Mouse (Mus musculus) heart, embryonic 11.5 days (tissue): ENCODE results near the gene Tat. TPM values are rescaled to one million over a fixed set of nuclear protein-coding genes. Genes with fewer than 3 reads are reported as not detected.

ENCODE experiments used
- ATAC-seq: fragments of 200-750 bp; cut with Nextera tagmentation; replicated peaks from 2 replicates; pipeline ENCODE4 v1.8.0; 2017; ENCODE audit warnings: moderate library complexity; ENCODE audit not compliant: insufficient number of reproducible peaks, low FRiP score, low TSS enrichment
- H3K27ac ChIP-seq: fragments of 300-500 bp; sonication (generic); 2 replicates; pipeline ENCODE4 v1.5.1; 2014; ENCODE audit warnings: mild to moderate bottlenecking, low read depth, low read length
- H3K27me3 ChIP-seq: fragments of 300-500 bp; sonication (generic); 2 replicates; pipeline ENCODE4 v1.6.1; 2014; ENCODE audit warnings: mild to moderate bottlenecking, low read length, mixed read lengths; ENCODE audit not compliant: control insufficient read depth, insufficient read depth
- H3K36me3 ChIP-seq: fragments of 300-500 bp; sonication (generic); 2 replicates; pipeline ENCODE4 v1.6.1; 2014; ENCODE audit warnings: mild to moderate bottlenecking, low read length, moderate library complexity, mixed read lengths; ENCODE audit not compliant: control insufficient read depth, insufficient read depth
- H3K4me1 ChIP-seq: fragments of 300-500 bp; sonication (generic); 2 replicates; pipeline ENCODE4 v1.6.1; 2014; ENCODE audit warnings: low read length; ENCODE audit not compliant: control insufficient read depth, insufficient read depth
- H3K4me2 ChIP-seq: fragments of 300-500 bp; sonication (generic); 2 replicates; pipeline ENCODE4 v1.6.1; 2014; ENCODE audit warnings: mild to moderate bottlenecking, moderate library complexity
- H3K4me3 ChIP-seq: fragments of 300-500 bp; sonication (generic); 2 replicates; pipeline ENCODE4 v1.5.1; 2014; ENCODE audit warnings: low read depth, low read length
- H3K9ac ChIP-seq: fragments of 300-500 bp; sonication (generic); 2 replicates; pipeline ENCODE4 v1.6.1; 2014; ENCODE audit warnings: mild to moderate bottlenecking, low read depth, low read length, moderate library complexity
- H3K9me3 ChIP-seq: fragments of 300-500 bp; sonication (generic); replicated peaks from 2 replicates; pipeline ENCODE4 v1.6.1; 2016; ENCODE audit warnings: low read length; ENCODE audit not compliant: control insufficient read depth
- WGBS: fragments of 180-500 bp; shearing (Covaris S2); extraction: QIAGEN DNeasy Blood & Tissue Kit; methylation state at CpG from one replicate; pipeline ENCODE4 v1.1.7; 2014; ENCODE audit not compliant: insufficient replicate concordance; 5-methylcytosine and 5-hydroxymethylcytosine counted together
- polyA plus RNA-seq: library from polyadenylated mRNA; unstranded; fragments of >200 nt; fragmentation: Nextera tagmentation; extraction: Ambion mirVana; gene quantifications from 2 replicates; pipeline ENCODE4 v1.2.1, GENCODE M21; 2014

The Tat gene
- polyA plus RNA-seq, 1 experiment from 2014 or later: not detected

GRCm38 (mm10) chr8:109992166-109992565 lies 1.9 kb downstream of the Tat start:
- no peak overlapping the region for H3K9ac ChIP-seq
- WGBS: 81% methylated on average over 5 of the region's 5 CpGs
- H3K9me3 ChIP-seq: no peaks in the 10 kb centered on the region
- no peak for ATAC-seq
- H3K27ac ChIP-seq: no peak overlapping the region
- no peaks in the 10 kb centered on the region for H3K27me3 ChIP-seq
- no peak overlapping the region for H3K4me2 ChIP-seq
- H3K4me3 ChIP-seq: no peak overlapping the region
- H3K36me3 ChIP-seq: no peaks in the 10 kb centered on the region
- H3K4me1 ChIP-seq: no peaks in the 10 kb centered on the region

- no peak overlapping the region for H3K9ac ChIP-seq
- no peak overlapping the region for H3K4me3 ChIP-seq
- WGBS: 74% methylated on average over 1 of the region's 1 CpGs
- ATAC-seq: no peak
- H3K4me1 ChIP-seq: no peaks in the 10 kb centered on the region
- no peak overlapping the region for H3K27ac ChIP-seq
- no peaks in the 10 kb centered on the region for H3K27me3 ChIP-seq
- H3K9me3 ChIP-seq: no peaks in the 10 kb centered on the region
- no peaks in the 10 kb centered on the region for H3K36me3 ChIP-seq
- no peak overlapping the region for H3K4me2 ChIP-seq
Measured at GRCm38 (mm10) chr8:109992951-109993350, 2.7 kb downstream of the Tat start.

GRCm38 (mm10) chr8:109997381-109997780 lies 7.1 kb downstream of the Tat start:
- no peaks in the 10 kb centered on the region for H3K9me3 ChIP-seq
- H3K4me3 ChIP-seq: no peak overlapping the region
- H3K36me3 ChIP-seq: no peaks in the 10 kb centered on the region
- H3K9ac ChIP-seq: no peak overlapping the region
- H3K4me1 ChIP-seq: no peaks in the 10 kb centered on the region
- no peak overlapping the region for H3K4me2 ChIP-seq
- no peaks in the 10 kb centered on the region for H3K27me3 ChIP-seq
- no peak overlapping the region for H3K27ac ChIP-seq
- WGBS: 84% methylated on average over 9 of the region's 9 CpGs
- ATAC-seq: no peak

DNA sequence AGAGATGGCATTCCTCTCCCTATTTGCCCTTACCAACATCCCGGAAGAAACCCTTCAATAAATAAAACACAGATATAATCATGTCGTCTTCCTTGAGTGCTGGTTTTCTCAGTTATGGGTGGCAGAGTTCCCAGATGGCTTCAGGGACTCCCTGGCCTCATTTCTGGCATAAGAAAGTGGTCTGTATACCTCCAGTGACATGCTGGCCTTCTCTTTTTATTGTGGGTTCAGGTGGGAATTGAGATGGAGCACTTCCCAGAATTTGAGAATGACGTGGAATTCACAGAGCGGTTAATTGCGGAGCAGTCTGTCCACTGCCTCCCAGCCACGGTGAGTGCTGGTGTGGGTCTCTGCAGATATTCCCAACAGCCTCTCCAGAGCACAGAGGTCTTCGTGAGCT lies 7.8 kb downstream of the Tat start:
- ATAC-seq: no peak
- 69% methylated on average over 7 of the region's 7 CpGs for WGBS

DNA sequence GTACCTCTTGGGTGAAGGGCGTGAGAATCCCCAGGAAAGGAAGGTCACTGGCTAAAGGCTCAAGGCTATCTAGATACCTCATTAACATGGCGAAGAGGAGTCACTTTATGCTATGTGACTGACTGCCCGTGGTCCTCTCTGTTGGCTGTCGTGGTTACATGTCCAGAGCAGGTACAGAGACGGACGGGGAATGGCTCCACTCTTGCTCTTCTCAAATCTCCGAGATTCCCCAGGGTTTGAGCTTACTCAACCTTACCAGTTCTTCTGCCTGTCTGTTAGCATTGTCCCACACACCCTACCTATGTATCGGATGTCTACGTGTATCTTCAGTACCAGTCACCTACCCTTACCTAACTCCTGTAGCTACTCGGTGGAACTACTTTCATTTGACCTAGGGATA lies 9.7 kb downstream of the Tat start:
- 77% methylated on average over 10 of the region's 10 CpGs for WGBS
- Histone ChIP-seq H3K27me3 (no peaks in the 10 kb centered on the region), H3K4me3 (no peak overlapping the region), H3K4me2 (no peak overlapping the region), H3K9me3 (no peaks in the 10 kb centered on the region), H3K4me1 (no peaks in the 10 kb centered on the region), H3K9ac (no peak overlapping the region), H3K36me3 (no peaks in the 10 kb centered on the region), H3K27ac (no peak overlapping the region)
- ATAC-seq: no peak

More for the DNA sequence above, 7.8 kb downstream of the Tat start:
- Histone ChIP-seq H3K4me2 (no peak overlapping the region), H3K36me3 (no peaks in the 10 kb centered on the region), H3K4me3 (no peak overlapping the region), H3K9ac (no peak overlapping the region), H3K27ac (no peak overlapping the region), H3K4me1 (no peaks in the 10 kb centered on the region), H3K9me3 (no peaks in the 10 kb centered on the region), H3K27me3 (no peaks in the 10 kb centered on the region)

GRCm38 (mm10) chr8:110002953-110003352 lies 12.7 kb downstream of the Tat start:
- no peaks in the 10 kb centered on the region for H3K36me3 ChIP-seq
- H3K9ac ChIP-seq: no peak overlapping the region

DNA sequence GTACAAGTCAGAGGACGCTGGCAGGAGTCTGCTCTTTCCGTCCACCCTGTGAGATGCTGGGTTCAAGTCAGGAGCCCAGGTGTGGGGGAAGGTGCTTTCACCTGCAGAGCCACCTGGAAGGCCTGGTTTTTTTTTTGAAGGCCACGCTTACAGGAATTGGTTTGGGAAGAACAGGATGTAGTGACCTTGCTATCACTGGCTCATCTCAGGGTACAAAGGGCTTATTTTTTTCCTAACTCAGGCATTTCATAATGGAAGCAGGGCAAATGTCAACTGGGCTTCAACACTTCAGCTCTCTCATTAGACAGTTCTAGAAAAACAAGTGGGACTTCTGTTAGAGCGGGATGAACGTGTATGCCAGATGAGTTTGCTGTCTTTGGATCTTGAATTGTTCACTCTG lies 14.1 kb downstream of the Tat start:
- Histone ChIP-seq H3K27ac (no peak overlapping the region), H3K27me3 (no peaks in the 10 kb centered on the region), H3K4me2 (no peak overlapping the region), H3K36me3 (no peaks in the 10 kb centered on the region), H3K4me1 (no peaks in the 10 kb centered on the region), H3K4me3 (no peak overlapping the region), H3K9me3 (no peaks in the 10 kb centered on the region), H3K9ac (no peak overlapping the region)
- WGBS: 77% methylated on average over 5 of the region's 5 CpGs
- ATAC-seq: no peak

More at GRCm38 (mm10) chr8:110002953-110003352, 12.7 kb downstream of the Tat start:
- H3K4me3 ChIP-seq: no peak overlapping the region
- no peaks in the 10 kb centered on the region for H3K27me3 ChIP-seq
- H3K9me3 ChIP-seq: no peaks in the 10 kb centered on the region
- no peak overlapping the region for H3K4me2 ChIP-seq
- no peak overlapping the region for H3K27ac ChIP-seq
- no peaks in the 10 kb centered on the region for H3K4me1 ChIP-seq
- WGBS: 29% methylated on average over 9 of the region's 9 CpGs
- ATAC-seq: no peak

DNA sequence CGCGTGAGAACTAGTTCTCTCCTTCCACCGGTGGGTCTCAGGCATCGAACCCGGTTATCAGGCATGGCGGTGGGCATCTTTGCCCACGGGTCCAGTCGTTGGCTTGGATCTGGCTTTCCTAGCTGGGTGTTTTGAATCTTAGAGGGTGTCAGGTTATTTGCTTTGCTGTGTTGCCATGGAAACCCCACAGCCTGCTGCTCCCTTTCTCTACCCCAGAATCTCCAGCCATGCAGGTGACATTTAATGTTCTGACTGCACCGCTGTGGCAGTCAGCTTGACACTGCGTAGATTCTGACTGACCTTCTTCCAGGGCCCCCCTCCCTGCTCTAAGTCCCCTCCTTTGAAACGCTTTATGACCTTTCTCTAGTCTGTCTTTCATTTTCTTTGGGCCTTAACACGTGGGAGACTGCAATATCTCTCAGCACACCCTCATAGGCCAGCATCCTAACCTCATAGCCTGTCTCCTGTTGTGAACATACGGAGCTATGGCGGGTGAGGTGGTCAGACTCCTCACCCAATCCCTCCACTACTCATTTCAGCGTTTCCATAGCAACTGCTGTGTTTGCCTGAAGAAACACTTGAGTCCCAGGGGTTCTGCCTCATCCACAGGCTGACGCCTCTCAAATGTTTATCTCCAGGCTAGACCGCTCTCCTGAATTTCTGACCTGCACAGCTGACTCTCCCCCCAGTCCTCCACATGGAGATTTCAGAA lies 16.2 kb downstream of the Tat start:
- WGBS: 61% methylated on average over 17 of the region's 17 CpGs
- Histone ChIP-seq H3K9me3 (no peaks in the 10 kb centered on the region), H3K4me2 (no peak overlapping the region), H3K4me1 (no peaks in the 10 kb centered on the region), H3K9ac (no peak overlapping the region), H3K27me3 (no peaks in the 10 kb centered on the region), H3K36me3 (no peaks in the 10 kb centered on the region), H3K27ac (no peak overlapping the region), H3K4me3 (no peak overlapping the region)
- no peak for ATAC-seq
